Mouse (Mus musculus): ENCODE measurements around the gene Kyat1. TPM values are rescaled to one million over a fixed set of nuclear protein-coding genes. Genes with fewer than 3 reads are reported as not detected.

The Kyat1 gene
- 75.5 and 103 TPM in 2 replicates for polyA plus RNA-seq (2012; rRNA removed)

GRCm38 (mm10) chr2:30205629-30206357 lies at the start of gene Kyat1:
Gene Kyat1, minus strand, starts transcription at chr2:30205847.
- peak; percentile 76 for DNase-seq (ENCODE audit: low spot score)

- DNase-seq (ENCODE audit: low spot score): no peak
Observed at GRCm38 (mm10) chr2:30253809-30254208, 48.2 kb upstream of the Kyat1 start.

- no peak for DNase-seq (ENCODE audit: low spot score)
Observed at GRCm38 (mm10) chr2:30252521-30252920, 46.9 kb upstream of the Kyat1 start.

GRCm38 (mm10) chr2:30251417-30252104 lies 45.9 kb upstream of the Kyat1 start:
- DNase-seq (ENCODE audit: low spot score): no peak

- no peak for DNase-seq (ENCODE audit: low spot score)
Observed at GRCm38 (mm10) chr2:30250166-30251128, 44.8 kb upstream of the Kyat1 start.

GRCm38 (mm10) chr2:30249182-30249581 lies 43.5 kb upstream of the Kyat1 start:
- DNase-seq (ENCODE audit: low spot score): no peak

GRCm38 (mm10) chr2:30247681-30248080 lies 42.0 kb upstream of the Kyat1 start:
- DNase-seq (ENCODE audit: low spot score): no peak

GRCm38 (mm10) chr2:30247036-30247435 lies 41.4 kb upstream of the Kyat1 start:
- DNase-seq (ENCODE audit: low spot score): no peak

GRCm38 (mm10) chr2:30244595-30245178 lies 39.0 kb upstream of the Kyat1 start:
- DNase-seq (ENCODE audit: low spot score): no peak

- no peak for DNase-seq (ENCODE audit: low spot score)
Observed at GRCm38 (mm10) chr2:30243391-30243790, 37.7 kb upstream of the Kyat1 start.

- DNase-seq (ENCODE audit: low spot score): no peak
Observed at GRCm38 (mm10) chr2:30242509-30242908, 36.9 kb upstream of the Kyat1 start.

- no peak for DNase-seq (ENCODE audit: low spot score)
Observed at GRCm38 (mm10) chr2:30240267-30240666, 34.6 kb upstream of the Kyat1 start, which contains the start of gene Gm28035. Gene Gm28035, plus strand, starts transcription at chr2:30240567.

GRCm38 (mm10) chr2:30239777-30240176 lies 34.1 kb upstream of the Kyat1 start:
- DNase-seq (ENCODE audit: low spot score): no peak

GRCm38 (mm10) chr2:30238906-30239465 lies 33.3 kb upstream of the Kyat1 start:
- DNase-seq (ENCODE audit: low spot score): no peak

GRCm38 (mm10) chr2:30237881-30238280 lies 32.2 kb upstream of the Kyat1 start:
- DNase-seq (ENCODE audit: low spot score): peak; percentile 73

GRCm38 (mm10) chr2:30237199-30237880 lies 31.7 kb upstream of the Kyat1 start, which contains the start of gene Lrrc8a:
Gene Lrrc8a, plus strand, starts transcription at chr2:30237715.
- DNase-seq (ENCODE audit: low spot score): peak; percentile 100

- no peak for DNase-seq (ENCODE audit: low spot score)
Observed at GRCm38 (mm10) chr2:30236426-30237198, 31.0 kb upstream of the Kyat1 start.

GRCm38 (mm10) chr2:30235593-30235992 lies 29.9 kb upstream of the Kyat1 start:
- DNase-seq (ENCODE audit: low spot score): no peak

GRCm38 (mm10) chr2:30216293-30216692 lies 10.6 kb upstream of the Kyat1 start:
- DNase-seq (ENCODE audit: low spot score): no peak

- DNase-seq (ENCODE audit: low spot score): no peak
Observed at GRCm38 (mm10) chr2:30215493-30215892, 9.8 kb upstream of the Kyat1 start.

Measured in urinary bladder, adult 2 months (tissue).